Mouse (Mus musculus) ES-Bruce4 (cell line): Measurements from ENCODE around the gene Atp2a1. TPM values are rescaled to one million over a fixed set of nuclear protein-coding genes. Genes with fewer than 3 reads are reported as not detected.
"Not testable (repeated sequence)": the region's sequence is repeated elsewhere in the genome, so short reads cannot be mapped to it uniquely, and the experiment has no call there.

Experiments used
- H3K27ac ChIP-seq: 2 replicates; pipeline ENCODE4 v1.5.1; 2012; ENCODE audit warnings: low read length, inconsistent platforms; ENCODE audit not compliant: insufficient read depth
- H3K27me3 ChIP-seq: 2 replicates; pipeline ENCODE4 v1.6.1; 2012; ENCODE audit warnings: mild to moderate bottlenecking, low read length, inconsistent platforms; ENCODE audit not compliant: control insufficient read depth, poor library complexity, insufficient read depth, severe bottlenecking
- H3K36me3 ChIP-seq: 2 replicates; pipeline ENCODE4 v1.6.1; 2012; ENCODE audit warnings: inconsistent platforms, mild to moderate bottlenecking, low read length, moderate library complexity; ENCODE audit not compliant: control insufficient read depth, poor library complexity, insufficient read depth, severe bottlenecking
- H3K4me1 ChIP-seq: one replicate; pipeline ENCODE4 v1.8.1; 2011; ENCODE audit warnings: low read length; ENCODE audit not compliant: control insufficient read depth, insufficient read depth
- H3K4me3 ChIP-seq: 2 replicates; pipeline ENCODE4 v1.5.1; 2011; ENCODE audit warnings: low read depth, mild to moderate bottlenecking, low read length
- H3K9ac ChIP-seq: 2 replicates; pipeline ENCODE4 v1.6.1; 2012; ENCODE audit warnings: low read depth, mild to moderate bottlenecking, inconsistent platforms; ENCODE audit not compliant: poor library complexity, severe bottlenecking
- H3K9me3 ChIP-seq: replicated peaks from 2 replicates; pipeline ENCODE4 v1.6.1; 2012; ENCODE audit warnings: mild to moderate bottlenecking, low read length, inconsistent platforms; ENCODE audit not compliant: control insufficient read depth, poor library complexity, insufficient read depth, severe bottlenecking
- CTCF ChIP-seq: IDR thresholded peaks from one replicate; pipeline ENCODE4 v1.8.1; 2011; ENCODE audit warnings: low read depth, low read length
- EP300 ChIP-seq: IDR thresholded peaks from 2 replicates; pipeline ENCODE4 v1.6.1; 2011; ENCODE audit warnings: low read depth, low read length; ENCODE audit not compliant: insufficient read depth
- POLR2A ChIP-seq: IDR thresholded peaks from one replicate; pipeline ENCODE4 v1.8.1; 2011; ENCODE audit warnings: low read length; ENCODE audit not compliant: insufficient read depth
- polyA plus RNA-seq: library from polyadenylated mRNA; stranded (reverse); fragments of >200 nt; gene quantifications from 2 replicates; pipeline ENCODE4 v1.2.4, GENCODE M21; 2011; ENCODE audit warnings: low read depth; ENCODE audit not compliant: missing spikeins, insufficient read depth, insufficient read length

Gene Atp2a1
- polyA plus RNA-seq, 1 experiment: 0.40 TPM

DNA sequence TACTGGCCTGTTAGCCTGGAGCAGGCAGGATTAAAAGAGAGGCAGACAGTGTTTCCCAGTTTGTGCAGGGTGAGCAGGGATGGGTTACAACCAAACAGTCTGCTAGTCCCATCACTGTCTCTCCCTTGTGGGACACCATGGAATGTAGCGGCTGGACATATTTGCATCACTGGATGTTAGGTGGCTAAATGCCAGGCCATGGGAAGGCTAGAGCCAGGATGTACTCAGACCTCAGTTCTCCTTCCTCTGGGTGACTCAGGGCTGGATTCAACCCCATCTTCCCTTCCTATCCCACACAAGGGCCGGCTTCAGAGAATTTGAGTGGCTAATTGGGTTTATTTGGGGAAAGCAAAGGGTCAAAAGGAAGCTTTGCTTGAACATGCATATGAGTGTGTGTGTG lies 54.2 kb downstream of the Atp2a1 start:
- no peak overlapping the region for H3K9ac ChIP-seq
- no peaks in the 10 kb centered on the region for H3K27me3 ChIP-seq
- TF ChIP-seq CTCF (no peak), EP300 (no peak), POLR2A (no peak)
- H3K36me3 ChIP-seq: no peaks in the 10 kb centered on the region
- H3K27ac ChIP-seq: no peak overlapping the region
- H3K9me3 ChIP-seq: no peaks in the 10 kb centered on the region
- H3K4me1 ChIP-seq: no peaks in the 10 kb centered on the region
- H3K4me3 ChIP-seq: no peak overlapping the region

DNA sequence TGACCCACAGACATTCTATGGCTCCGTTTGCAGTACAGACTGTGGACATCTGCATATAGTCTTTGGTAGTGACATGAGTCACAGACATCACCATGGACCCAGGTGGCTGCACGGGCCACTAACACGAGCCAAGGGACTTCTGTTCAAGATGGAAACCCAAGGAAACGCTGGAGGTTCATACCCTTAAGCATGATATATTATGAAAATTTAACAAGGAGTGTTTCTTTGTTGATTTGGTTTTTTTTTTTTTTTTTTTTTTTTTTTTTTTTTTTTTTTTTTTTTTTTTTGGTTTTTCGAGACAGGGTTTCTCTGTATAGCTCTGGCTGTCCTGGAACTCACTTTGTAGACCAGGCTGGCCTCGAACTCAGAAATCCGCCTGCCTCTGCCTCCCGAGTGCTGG lies 60.4 kb downstream of the Atp2a1 start:
- H3K36me3 ChIP-seq, H3K27me3 ChIP-seq, H3K4me3 ChIP-seq, H3K9me3 ChIP-seq, H3K27ac ChIP-seq, H3K4me1 ChIP-seq, H3K9ac ChIP-seq: not testable (repeated sequence)

DNA sequence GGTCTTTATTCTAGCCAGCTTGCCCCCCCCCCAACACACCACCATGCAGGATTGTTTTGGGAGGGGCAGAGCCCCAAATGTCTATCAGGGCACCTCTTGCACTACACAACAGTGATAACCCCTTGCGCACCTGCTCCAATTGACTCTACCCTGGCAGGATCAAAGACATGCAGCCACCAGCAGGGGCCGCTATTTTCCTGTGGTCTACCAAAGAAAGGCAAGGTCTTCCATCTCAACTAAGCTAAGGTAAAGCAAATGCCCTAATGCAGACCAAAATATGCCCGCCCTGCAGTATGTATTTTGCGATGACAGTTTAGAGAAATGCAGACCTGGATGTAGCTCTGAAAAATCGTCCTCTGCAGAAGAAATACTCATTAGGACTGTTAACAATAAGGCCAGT lies 63.4 kb downstream of the Atp2a1 start:
- Histone ChIP-seq H3K27me3 (no peaks in the 10 kb centered on the region), H3K9me3 (no peaks in the 10 kb centered on the region), H3K9ac (no peak overlapping the region), H3K27ac (no peak overlapping the region), H3K4me3 (no peak overlapping the region), H3K4me1 (no peaks in the 10 kb centered on the region), H3K36me3 (no peaks in the 10 kb centered on the region; the same call in 1 of the 2 replicates)
- no peak for TF ChIP-seq EP300
- peak; percentile 89 for TF ChIP-seq CTCF

DNA sequence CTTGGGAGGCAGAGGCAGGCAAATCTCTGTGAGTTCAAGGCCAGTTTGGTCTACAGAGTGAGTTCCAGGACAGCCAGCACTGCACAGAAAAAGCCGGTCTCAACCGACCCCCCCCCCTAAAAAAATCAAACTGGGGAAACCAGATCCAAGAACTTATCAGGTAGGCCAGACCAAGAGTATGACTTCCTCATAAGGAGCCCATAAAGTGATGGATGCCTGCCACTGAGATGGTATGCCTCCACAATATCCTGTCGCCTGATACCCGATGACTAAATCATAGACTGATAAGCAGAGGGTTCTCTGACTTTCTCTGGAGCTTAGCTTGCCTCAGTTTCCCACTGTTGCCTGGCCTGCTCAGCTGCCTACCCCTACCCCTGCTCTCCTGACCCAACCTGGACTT lies 65.1 kb downstream of the Atp2a1 start:
- Histone ChIP-seq H3K27ac (no peak overlapping the region), H3K9me3 (no peaks in the 10 kb centered on the region), H3K27me3 (no peaks in the 10 kb centered on the region), H3K9ac (no peak overlapping the region), H3K36me3 (peaks cover 7% of the 10 kb centered on the region), H3K4me3 (no peak overlapping the region), H3K4me1 (no peaks in the 10 kb centered on the region)
- TF ChIP-seq POLR2A (no peak), CTCF (no peak), EP300 (no peak)

DNA sequence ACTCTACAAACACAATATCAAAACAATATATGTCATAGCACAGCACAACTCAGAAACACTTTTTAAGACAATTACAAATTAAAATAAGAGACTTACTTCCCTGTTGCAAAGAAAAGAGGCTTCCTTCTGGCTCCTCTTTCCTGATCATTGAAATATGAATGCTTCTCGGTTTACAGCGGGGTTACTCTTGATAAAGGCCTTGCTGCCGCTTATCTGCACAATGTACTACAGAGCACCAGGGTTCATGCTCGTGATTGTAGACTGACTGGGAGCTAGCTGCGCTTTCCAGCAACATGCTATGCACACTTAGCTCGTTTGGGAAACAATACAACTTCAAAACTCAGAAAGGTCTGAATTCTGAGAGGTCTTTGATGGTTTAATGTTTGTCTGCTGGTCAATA lies 65.7 kb downstream of the Atp2a1 start:
- Histone ChIP-seq H3K9ac (peak overlapping the region; percentile 53; the same call in 1 of the 2 replicates), H3K27me3 (no peaks in the 10 kb centered on the region), H3K4me1 (no peaks in the 10 kb centered on the region), H3K4me3 (no peak overlapping the region), H3K36me3 (peaks cover 7% of the 10 kb centered on the region), H3K9me3 (no peaks in the 10 kb centered on the region), H3K27ac (no peak overlapping the region)
- TF ChIP-seq EP300 (no peak), CTCF (no peak)

DNA sequence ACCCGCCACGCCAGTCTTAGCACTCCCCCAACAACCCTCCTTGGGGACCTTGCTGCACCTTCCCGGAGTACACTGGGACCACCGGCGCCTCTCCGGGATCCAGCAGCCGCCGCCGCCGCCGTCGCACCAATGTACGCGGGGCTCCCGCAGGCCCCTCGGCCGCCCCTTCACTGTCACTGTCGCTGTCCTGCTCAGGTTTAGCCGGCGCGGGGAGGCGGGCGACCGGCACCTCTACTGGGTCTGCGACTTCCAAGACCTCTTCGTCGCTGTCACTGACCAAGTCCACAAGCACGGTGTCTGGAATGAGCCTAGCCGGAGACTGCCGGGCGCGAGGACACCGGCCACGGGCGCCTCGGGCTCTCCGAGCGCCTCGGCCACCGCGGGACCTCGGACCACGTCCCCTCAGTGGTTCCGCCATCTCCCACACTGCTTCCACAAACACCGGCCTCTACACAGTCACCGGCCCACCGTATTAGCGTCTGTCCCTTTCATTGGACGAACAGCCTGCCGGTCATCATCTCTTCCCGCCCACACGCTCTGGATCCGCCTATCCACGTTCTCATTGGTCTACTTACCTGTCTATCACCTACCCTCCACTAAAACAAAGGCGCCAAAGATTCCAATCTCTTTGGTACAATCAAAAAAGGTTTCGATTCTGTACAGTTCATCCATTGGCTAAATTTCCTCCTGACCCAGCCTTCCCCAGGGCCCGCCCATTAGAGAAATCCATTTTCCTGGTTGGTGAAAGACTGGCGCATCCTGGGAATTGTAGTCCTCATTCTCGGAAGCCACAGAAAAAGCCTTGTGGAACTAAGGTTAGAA lies 66.4 kb downstream of the Atp2a1 start, which contains the start of gene Nfatc2ip:
Gene Nfatc2ip (minus strand): TSS at position 440 of the 822 bp plus-strand sequence.
- Histone ChIP-seq H3K36me3 (peaks cover 8% of the 10 kb centered on the region), H3K4me1 (peaks cover 3% of the 10 kb centered on the region), H3K4me3 (peak within 1 kb of the TSS; percentile 90), H3K9ac (peak within 1 kb of the TSS; percentile 96), H3K9me3 (no peaks in the 10 kb centered on the region), H3K27me3 (no peaks in the 10 kb centered on the region), H3K27ac (0 out of 2 replicates have a peak within 1 kb of the TSS, but pooled peaks have one; percentile 18)
- TF ChIP-seq POLR2A: peak; percentile 77
- TF ChIP-seq CTCF: no peak
- TF ChIP-seq EP300: 0 out of 2 replicates have a peak, but pooled peaks have one; percentile 9

Other genes starting within 250 kb of the Atp2a1 start
- 24.7 TPM in 2 replicates for gene Sbk1, start 190.5 kb downstream of the Atp2a1 start, polyA plus RNA-seq
- gene Lat, start 93.5 kb downstream of the Atp2a1 start, polyA plus RNA-seq: 3.0 and 4.2 TPM in 2 replicates
- 52.3 and 62.0 TPM in 2 replicates for gene Spns1, start 85.7 kb downstream of the Atp2a1 start, polyA plus RNA-seq
- 76.8 and 78.6 TPM in 2 replicates for gene Nfatc2ip, start 66.4 kb downstream of the Atp2a1 start, polyA plus RNA-seq
- not detected in 2 replicates for gene Cd19, start 48.2 kb downstream of the Atp2a1 start, polyA plus RNA-seq
- 18.5 and 19.7 TPM in 2 replicates for gene Rabep2, start 34.3 kb downstream of the Atp2a1 start, polyA plus RNA-seq
- 41.8 and 43.8 TPM in 2 replicates for gene Sh2b1, start 12.3 kb upstream of the Atp2a1 start, polyA plus RNA-seq
- gene Tufm, start 24.3 kb upstream of the Atp2a1 start, polyA plus RNA-seq: 100 and 102 TPM in 2 replicates
- gene Atxn2l, start 40.3 kb upstream of the Atp2a1 start, polyA plus RNA-seq: 160 and 172 TPM in 2 replicates
- 348 and 363 TPM in 2 replicates for gene Eif3c, start 103.3 kb upstream of the Atp2a1 start, polyA plus RNA-seq
- 2.0 and 2.4 TPM in 2 replicates for gene Apobr, start 121.8 kb upstream of the Atp2a1 start, polyA plus RNA-seq
- 44.9 and 52.5 TPM in 2 replicates for gene Cln3, start 122.7 kb upstream of the Atp2a1 start, polyA plus RNA-seq
- gene Il27, start 131.8 kb upstream of the Atp2a1 start, polyA plus RNA-seq: not detected in 2 replicates
- gene Nupr1, start 167.8 kb upstream of the Atp2a1 start, polyA plus RNA-seq: 13.6 and 14.1 TPM in 2 replicates
- gene Sgf29, start 186.2 kb upstream of the Atp2a1 start, polyA plus RNA-seq: 42.7 and 54.0 TPM in 2 replicates
- gene Sult1a1, start 213.3 kb upstream of the Atp2a1 start, polyA plus RNA-seq: not detected in 2 replicates
- gene Bola2, start 232.3 kb upstream of the Atp2a1 start, polyA plus RNA-seq: 76.0 and 103 TPM in 2 replicates
- 16.6 and 17.4 TPM in 2 replicates for gene Slx1b, start 232.7 kb upstream of the Atp2a1 start, polyA plus RNA-seq
- 4.9 and 5.9 TPM in 2 replicates for gene Coro1a, start 244.7 kb upstream of the Atp2a1 start, polyA plus RNA-seq